In genomic region chr2:93744346-93745229, GRCm38 (mm10) we compare ENCODE assay signal across 8 mouse cellular contexts.
DNase-seq lines count a peak whose midpoint lies in the region; ATAC-seq and TF ChIP-seq lines count a peak whose summit lies in the region.

No protein-coding gene starts in this region.

- no peak overlapping the region for H3K9ac ChIP-seq in liver, embryonic 11.5 days (ENCODE audit: low read depth, low read length)
- H3K9ac ChIP-seq in intestine, embryonic 16.5 days (ENCODE audit: low read depth, low read length) = no peak overlapping the region
- H3K9ac ChIP-seq in midbrain, postnatal 0 days (replicated peaks; ENCODE audit: low read length, poor library complexity, severe bottlenecking) = peak overlapping the region; percentile 24; the same call in 1 of the 2 replicates

- H3K4me1 ChIP-seq in liver, embryonic 11.5 days (replicated peaks; ENCODE audit: control insufficient read depth, insufficient read depth, low read length) = peaks cover 20% of the 10 kb centered on the region
- peaks cover 19% of the 10 kb centered on the region for H3K4me1 ChIP-seq in intestine, embryonic 16.5 days (ENCODE audit: control insufficient read depth, insufficient read depth, low read length)
- peaks cover 2% of the 10 kb centered on the region; the same call in 1 of the 2 replicates for H3K4me1 ChIP-seq in midbrain, postnatal 0 days (ENCODE audit: insufficient read depth, low read length)

- no peak overlapping the region for H3K4me3 ChIP-seq in liver, embryonic 11.5 days (ENCODE audit: low read depth, low read length)
- no peak overlapping the region for H3K4me3 ChIP-seq in intestine, embryonic 16.5 days (ENCODE audit: low read length)
- H3K4me3 ChIP-seq in midbrain, postnatal 0 days (ENCODE audit: low read depth, low read length) = no peak overlapping the region

- H3K27ac ChIP-seq in liver, embryonic 11.5 days (ENCODE audit: low read depth, low read length) = no peak overlapping the region
- 0 out of 2 replicates have a peak overlapping the region, but pooled peaks have one; percentile 26 for H3K27ac ChIP-seq in intestine, embryonic 16.5 days (ENCODE audit: low read length)
- H3K27ac ChIP-seq in midbrain, postnatal 0 days (ENCODE audit: low read depth, low read length) = peak overlapping the region; percentile 57

- intact Hi-C loops in heart, postnatal 25 days (cut with DNase I) = no loop called here

- DNase-seq in liver = peak; percentile 20
- no peak for DNase-seq in liver, embryonic 11.5 days (ENCODE audit: low spot score)
- DNase-seq in cerebellum, postnatal 25 days = peak; percentile 72 to 81
- DNase-seq in midbrain, postnatal 0 days (ENCODE audit: low spot score) = peak; percentile 34
- DNase-seq in adrenal gland, adult (ENCODE audit: inconsistent age in 2 of 2, low spot score in 1 of 2) = no peak
- no peak for DNase-seq in heart, postnatal 25 days (ENCODE audit: low spot score)
- DNase-seq in kidney, adult 9 months = no peak

- no peaks in the 10 kb centered on the region for H3K9me3 ChIP-seq in liver, embryonic 11.5 days (ENCODE audit: control insufficient read depth, low read length)
- no peaks in the 10 kb centered on the region for H3K9me3 ChIP-seq in intestine, embryonic 16.5 days (ENCODE audit: control insufficient read depth, low read length)
- no peaks in the 10 kb centered on the region for H3K9me3 ChIP-seq in midbrain, postnatal 0 days (ENCODE audit: low read length)

- ATAC-seq in liver, embryonic 11.5 days (replicated peaks; ENCODE audit: low FRiP score) = no peak
- ATAC-seq in intestine, embryonic 16.5 days = no peak
- peak; percentile 51; the same call in 1 of the 2 replicates for ATAC-seq in midbrain, postnatal 0 days (ENCODE audit: low FRiP score)

- H3K4me2 ChIP-seq in liver, embryonic 11.5 days = no peak overlapping the region
- H3K4me2 ChIP-seq in intestine, embryonic 16.5 days (ENCODE audit: low read depth, low read length) = no peak overlapping the region
- H3K4me2 ChIP-seq in midbrain, postnatal 0 days (ENCODE audit: low read depth, low read length, poor library complexity, severe bottlenecking) = no peak overlapping the region

- H3K27me3 ChIP-seq in liver, embryonic 11.5 days (replicated peaks; ENCODE audit: control insufficient read depth, insufficient read depth, low read length) = no peaks in the 10 kb centered on the region
- no peaks in the 10 kb centered on the region for H3K27me3 ChIP-seq in intestine, embryonic 16.5 days (replicated peaks; ENCODE audit: control insufficient read depth, insufficient read depth, low read length)
- no peaks in the 10 kb centered on the region for H3K27me3 ChIP-seq in midbrain, postnatal 0 days (ENCODE audit: insufficient read depth, low read length)

- TF ChIP-seq CTCF in midbrain, postnatal 0 days (IDR thresholded peaks at IDR 0.05) = peak; percentile 31; the same call in 1 of the 2 replicates

- no peaks in the 10 kb centered on the region for H3K36me3 ChIP-seq in liver, embryonic 11.5 days (ENCODE audit: control insufficient read depth, insufficient read depth, low read length)
- H3K36me3 ChIP-seq in intestine, embryonic 16.5 days (ENCODE audit: control insufficient read depth, insufficient read depth, low read length) = no peaks in the 10 kb centered on the region
- H3K36me3 ChIP-seq in midbrain, postnatal 0 days (ENCODE audit: insufficient read depth, low read length) = no peaks in the 10 kb centered on the region; the same call in 1 of the 2 replicates

- WGBS in liver, embryonic 11.5 days = 56% methylated on average over 11 of the region's 11 CpGs
- 45% methylated on average over 11 of the region's 11 CpGs for WGBS in intestine, embryonic 16.5 days
- WGBS in midbrain, postnatal 0 days = 22% methylated on average over 11 of the region's 11 CpGs

Comparison
In these comparisons a context has a peak if more than half of its experiments do, and no peak if none do; other contexts are left out.
1. DNase-seq: peak in liver (single experiment), cerebellum, postnatal 25 days (2 of 2) and midbrain, postnatal 0 days (single experiment); none in liver, embryonic 11.5 days (single experiment), adrenal gland, adult (0 of 2), heart, postnatal 25 days (single experiment) and kidney, adult 9 months (single experiment).